Comparison of ENCODE assay signal across 11 mouse cellular contexts in genomic region chr12:79301802-79302201, GRCm38 (mm10). TPM values are rescaled to one million over a fixed set of nuclear protein-coding genes. Genes with fewer than 3 reads are reported as not detected.
DNase-seq lines count a peak whose midpoint lies in the region; ATAC-seq and TF ChIP-seq lines count a peak whose summit lies in the region.
"Had no signal": no experiment of that assay in that cellular context is flagged by ENCODE, and none has a peak within 500 bp of the region (broad histone marks: within the 10 kb centered on the region; RNA-seq: fewer than 3 reads in every experiment).

No protein-coding gene starts in this region.

- H3K4me1 ChIP-seq in forebrain, embryonic 14.5 days (ENCODE audit: control insufficient read depth, insufficient read depth, low read length): no peaks in the 10 kb centered on the region
- H3K4me1 ChIP-seq in forebrain, postnatal 0 days (ENCODE audit: insufficient read depth): no peaks in the 10 kb centered on the region

- H3K4me2 ChIP-seq in forebrain, embryonic 14.5 days (ENCODE audit: low read length): no peak overlapping the region
- no peak overlapping the region for H3K4me2 ChIP-seq in forebrain, postnatal 0 days (ENCODE audit: low read depth)

- intact Hi-C loops in left cerebral cortex, adult 2 months (cut with DNase I): no loop called here
- intact Hi-C loops in heart, postnatal 36 days (cut with DNase I): no loop called here

- 86% methylated on average over 9 of the region's 9 CpGs for WGBS in forebrain, embryonic 14.5 days
- WGBS in forebrain, postnatal 0 days: 69% methylated on average over 9 of the region's 9 CpGs

- H3K27me3 ChIP-seq in forebrain, embryonic 14.5 days (replicated peaks; ENCODE audit: control insufficient read depth, insufficient read depth, low read length): no peaks in the 10 kb centered on the region
- H3K27me3 ChIP-seq in forebrain, postnatal 0 days (ENCODE audit: insufficient read depth, low read length): no peaks in the 10 kb centered on the region

- no peak overlapping the region for H3K27ac ChIP-seq in forebrain, embryonic 14.5 days (ENCODE audit: low read depth, low read length)
- no peak overlapping the region for H3K27ac ChIP-seq in forebrain, postnatal 0 days (ENCODE audit: low read depth, low read length)
- no peak overlapping the region for H3K27ac ChIP-seq in left cerebral cortex, adult 2 months
- H3K27ac ChIP-seq: hindbrain, postnatal 0 days had no signal

- ATAC-seq in forebrain, embryonic 14.5 days: no peak
- no peak for ATAC-seq in forebrain, postnatal 0 days
- ATAC-seq: hindbrain, postnatal 0 days had no signal

- H3K4me3 ChIP-seq in forebrain, embryonic 14.5 days (ENCODE audit: low read depth, low read length): no peak overlapping the region
- no peak overlapping the region for H3K4me3 ChIP-seq in forebrain, postnatal 0 days (ENCODE audit: low read depth, low read length)
- no peak overlapping the region for H3K4me3 ChIP-seq in left cerebral cortex, adult 2 months

- H3K9me3 ChIP-seq in forebrain, embryonic 14.5 days (replicated peaks; ENCODE audit: control insufficient read depth, low read length): no peaks in the 10 kb centered on the region
- H3K9me3 ChIP-seq in forebrain, postnatal 0 days (ENCODE audit: low read length): no peaks in the 10 kb centered on the region

- no peaks in the 10 kb centered on the region for H3K36me3 ChIP-seq in forebrain, embryonic 14.5 days (ENCODE audit: control insufficient read depth, insufficient read depth, low read length)
- no peaks in the 10 kb centered on the region for H3K36me3 ChIP-seq in forebrain, postnatal 0 days (ENCODE audit: insufficient read depth)

- H3K9ac ChIP-seq in forebrain, embryonic 14.5 days (ENCODE audit: low read length): no peak overlapping the region
- no peak overlapping the region for H3K9ac ChIP-seq in forebrain, postnatal 0 days

- TF ChIP-seq CTCF in forebrain, postnatal 0 days (IDR thresholded peaks at IDR 0.05; ENCODE audit: low read depth): no peak
- no peak for TF ChIP-seq CTCF in left cerebral cortex, adult 2 months (IDR thresholded peaks at IDR 0.05)

- peak; percentile 7 for DNase-seq in forebrain, embryonic 14.5 days (ENCODE audit: low spot score)
- DNase-seq in forebrain, postnatal 0 days: no peak
- DNase-seq in left cerebral cortex, adult 18-20 months (ENCODE audit: low spot score in 2 of 2): peak; percentile 37 to 42
- DNase-seq in left cerebral cortex, adult 2 months (ENCODE audit: extremely low spot score in 1 of 2, low spot score in 2 of 2): no peak
- DNase-seq in heart, postnatal 36 days: peak; percentile 49 to 50
- peak; percentile 36 to 44 for DNase-seq in right cerebral cortex, adult 2 months (ENCODE audit: low spot score in 2 of 2)
- DNase-seq in cerebellum, postnatal 25 days: no peak
- DNase-seq in cerebellum, adult 18-20 months: no peak
- DNase-seq: adrenal gland, postnatal 36 days; gastrocnemius, postnatal 14 days had no signal

RNA-seq across cellular contexts. Expression of gene Rad51b, which starts 4.7 kb away (rescaled TPM):
- 2.6 and 3.5 TPM in 2 replicates for polyA plus RNA-seq in forebrain, embryonic 14.5 days (2014; fragmentation: Nextera tagmentation; extraction: Ambion mirVana)
- total RNA-seq in forebrain, postnatal 0 days (2014; rRNA removed): 0.23 and 0.62 TPM in 2 replicates
- polyA plus RNA-seq in forebrain, postnatal 0 days (2015; fragmentation: Nextera tagmentation; extraction: Ambion mirVana): 0.72 and 1.1 TPM in 2 replicates
- total RNA-seq in left cerebral cortex, adult 18-20 months (2021): under 1 TPM; 0.23 to 0.26 TPM
- total RNA-seq in left cerebral cortex, adult 2 months (2021): under 1 TPM in 1 of 2 experiments, not detected in 1; 0.36 TPM
- total RNA-seq in heart, postnatal 36 days (2021): under 1 TPM; 0.53 to 0.60 TPM

RNA-seq across cellular contexts. Expression of gene Zfyve26, which starts 5.7 kb away (rescaled TPM):
- polyA plus RNA-seq in forebrain, embryonic 14.5 days (2014; fragmentation: Nextera tagmentation; extraction: Ambion mirVana): 8.5 and 8.9 TPM in 2 replicates
- total RNA-seq in forebrain, postnatal 0 days (2014; rRNA removed): 13.1 and 25.2 TPM in 2 replicates
- 1.9 and 4.4 TPM in 2 replicates for polyA plus RNA-seq in forebrain, postnatal 0 days (2015; fragmentation: Nextera tagmentation; extraction: Ambion mirVana)
- 10 to 100 TPM; 27.6 to 27.9 TPM for total RNA-seq in left cerebral cortex, adult 18-20 months (2021)
- 10 to 100 TPM; 29.0 to 31.5 TPM for total RNA-seq in left cerebral cortex, adult 2 months (2021)
- total RNA-seq in heart, postnatal 36 days (2021): 10 to 100 TPM; 14.2 to 17.6 TPM

Comparison
In these comparisons a context has a peak if more than half of its experiments do, and no peak if none do; other contexts are left out.
1. DNase-seq: peak in forebrain, embryonic 14.5 days (single experiment), left cerebral cortex, adult 18-20 months (2 of 2), heart, postnatal 36 days (2 of 2) and right cerebral cortex, adult 2 months (2 of 2); none in forebrain, postnatal 0 days (single experiment), left cerebral cortex, adult 2 months (0 of 2), cerebellum, postnatal 25 days (0 of 2) and cerebellum, adult 18-20 months (0 of 2).